Mouse (Mus musculus): ENCODE results near the gene Col24a1.
A peak's percentile ranks its signal among the peaks of the same experiment; 100 is the strongest.

DNA sequence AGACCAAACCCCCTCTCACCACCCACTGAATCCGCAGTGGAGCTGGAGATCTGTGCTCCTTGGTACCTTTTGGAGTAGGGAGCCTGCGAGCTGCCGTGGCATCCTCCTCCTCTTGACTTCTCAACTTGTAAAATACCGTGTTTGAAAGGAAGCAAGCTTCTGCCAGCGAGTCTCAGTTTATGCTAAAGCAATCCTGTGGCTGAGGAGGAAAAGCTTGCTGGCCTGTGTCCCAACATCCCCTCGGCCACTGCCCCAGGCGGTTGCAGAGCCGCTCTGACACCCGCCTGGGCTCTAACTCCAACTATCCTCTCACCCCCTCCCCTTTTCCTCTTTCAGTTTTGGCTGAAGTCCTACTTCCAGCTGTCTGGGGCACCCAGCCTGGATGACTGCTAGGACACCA, 935 bp downstream of the Col24a1 start:
- TF ChIP-seq CTCF (IDR thresholded peaks at IDR 0.05) (0 out of 2 replicates have a peak, but pooled peaks have one; percentile 5), EP300 (IDR thresholded peaks at IDR 0.05) (no peak)

Data from lung, postnatal 0 days (tissue).